Mouse (Mus musculus): ENCODE data around the gene Pdia4. TPM values are rescaled to one million over a fixed set of nuclear protein-coding genes. Genes with fewer than 3 reads are reported as not detected.
A peak's percentile ranks its signal among the peaks of the same experiment; 100 is the strongest.

Gene Pdia4
- polyA plus RNA-seq, 1 experiment from 2014 or later: 131 TPM

DNA sequence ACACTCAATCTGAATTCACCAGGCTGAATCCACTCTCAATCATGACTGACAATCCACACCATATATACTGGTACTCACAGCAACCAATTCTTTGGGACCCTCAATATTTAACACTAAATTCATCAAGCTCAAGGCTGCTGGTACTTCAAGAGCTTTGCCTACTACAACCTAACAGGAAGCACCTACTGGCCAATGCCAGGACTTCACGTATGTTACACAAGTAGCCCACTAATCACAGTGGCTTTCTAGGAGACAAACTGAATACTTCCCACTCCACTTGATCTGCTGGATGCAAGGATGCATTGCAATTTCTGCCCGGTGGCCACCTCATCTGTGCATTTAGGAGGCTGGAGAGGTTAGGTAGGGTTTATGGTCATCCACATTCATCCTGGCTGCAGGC lies 3.0 kb downstream of the Pdia4 start:
- Histone ChIP-seq H3K27me3 (no peaks in the 10 kb centered on the region), H3K4me2 (no peak overlapping the region), H3K36me3 (peaks cover 19% of the 10 kb centered on the region), H3K4me3 (no peak overlapping the region), H3K9ac (no peak overlapping the region), H3K4me1 (replicated peaks) (peaks cover 25% of the 10 kb centered on the region), H3K27ac (no peak overlapping the region), H3K9me3 (replicated peaks) (no peaks in the 10 kb centered on the region)
- no peak for ATAC-seq (replicated peaks; ENCODE audit: insufficient number of reproducible peaks, insufficient read depth, low FRiP score, low read depth)
- 71% methylated on average over 2 of the region's 2 CpGs for WGBS

DNA sequence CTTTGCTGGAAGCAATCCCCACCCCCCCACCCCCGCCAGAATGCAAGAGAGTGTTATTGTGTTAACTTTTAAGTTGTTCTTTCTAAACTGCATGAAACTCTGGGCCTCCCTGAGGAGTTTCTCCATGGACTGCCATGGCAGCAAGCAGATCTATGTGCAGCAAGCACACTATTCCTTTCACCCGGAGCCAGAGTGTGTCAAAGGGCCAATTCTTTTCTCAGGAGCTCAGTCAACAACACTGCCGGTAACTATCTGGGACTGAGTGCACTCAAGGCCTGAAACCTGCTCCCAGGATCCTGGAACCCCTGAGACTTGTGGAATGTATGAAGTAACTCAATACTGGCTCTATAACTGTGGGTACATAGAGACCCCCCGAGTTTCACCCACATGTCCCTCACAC lies 4.2 kb downstream of the Pdia4 start:
- no peak for ATAC-seq (replicated peaks; ENCODE audit: insufficient number of reproducible peaks, insufficient read depth, low FRiP score, low read depth)
- no peak overlapping the region for H3K4me2 ChIP-seq
- H3K4me1 ChIP-seq (replicated peaks): peaks cover 22% of the 10 kb centered on the region
- H3K4me3 ChIP-seq: no peak overlapping the region
- H3K27me3 ChIP-seq: no peaks in the 10 kb centered on the region
- no peaks in the 10 kb centered on the region for H3K9me3 ChIP-seq (replicated peaks)
- H3K9ac ChIP-seq: no peak overlapping the region
- H3K36me3 ChIP-seq: peaks cover 30% of the 10 kb centered on the region
- 80% methylated on average over 4 of the region's 4 CpGs for WGBS
- no peak overlapping the region for H3K27ac ChIP-seq

DNA sequence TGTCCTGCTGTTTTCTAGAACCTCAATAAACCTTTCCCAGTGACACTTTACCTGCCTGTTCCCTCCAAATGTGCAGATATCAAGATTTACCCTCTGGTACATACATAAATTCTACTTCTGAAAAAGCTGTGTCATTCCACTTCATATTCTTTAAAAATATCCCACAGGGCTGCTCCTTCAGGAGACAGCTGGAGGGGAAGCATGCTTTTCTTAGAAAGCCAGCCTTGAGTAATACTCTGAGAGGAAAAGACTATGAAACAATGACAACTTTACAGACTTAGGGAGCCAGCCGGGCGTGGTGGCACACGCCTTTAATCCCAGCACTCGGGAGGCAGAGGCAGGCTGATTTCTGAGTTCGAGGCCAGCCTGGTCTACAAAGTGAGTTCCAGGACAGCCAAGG lies 4.7 kb downstream of the Pdia4 start:
- H3K4me3 ChIP-seq: no peak overlapping the region
- ATAC-seq (replicated peaks; ENCODE audit: insufficient number of reproducible peaks, insufficient read depth, low FRiP score, low read depth): no peak
- H3K36me3 ChIP-seq: peaks cover 35% of the 10 kb centered on the region
- no peak overlapping the region for H3K27ac ChIP-seq
- H3K9ac ChIP-seq: no peak overlapping the region
- no peaks in the 10 kb centered on the region for H3K27me3 ChIP-seq
- H3K4me2 ChIP-seq: no peak overlapping the region
- WGBS: 90% methylated on average over 5 of the region's 5 CpGs
- peaks cover 21% of the 10 kb centered on the region for H3K4me1 ChIP-seq (replicated peaks)
- H3K9me3 ChIP-seq (replicated peaks): no peaks in the 10 kb centered on the region

DNA sequence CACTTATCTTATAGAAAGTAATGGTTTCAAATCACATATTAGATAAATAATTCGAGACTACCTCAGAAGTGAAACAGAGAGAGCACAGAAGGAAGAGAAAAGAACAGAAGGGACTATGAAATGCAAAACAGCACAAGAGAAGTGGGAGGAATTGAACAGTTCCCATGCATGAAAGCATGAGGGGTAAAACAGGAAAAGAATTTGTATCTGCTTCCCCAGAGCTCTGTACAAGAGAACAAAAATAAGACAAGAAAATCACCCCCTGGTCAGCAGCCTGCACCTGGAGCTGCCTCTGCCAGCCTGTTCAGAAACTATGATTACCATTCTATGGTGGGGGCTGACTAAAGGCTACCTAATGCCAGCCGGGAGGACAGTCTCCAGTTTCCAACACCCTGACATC lies 5.8 kb downstream of the Pdia4 start:
- peaks cover 21% of the 10 kb centered on the region for H3K4me1 ChIP-seq (replicated peaks)

DNA sequence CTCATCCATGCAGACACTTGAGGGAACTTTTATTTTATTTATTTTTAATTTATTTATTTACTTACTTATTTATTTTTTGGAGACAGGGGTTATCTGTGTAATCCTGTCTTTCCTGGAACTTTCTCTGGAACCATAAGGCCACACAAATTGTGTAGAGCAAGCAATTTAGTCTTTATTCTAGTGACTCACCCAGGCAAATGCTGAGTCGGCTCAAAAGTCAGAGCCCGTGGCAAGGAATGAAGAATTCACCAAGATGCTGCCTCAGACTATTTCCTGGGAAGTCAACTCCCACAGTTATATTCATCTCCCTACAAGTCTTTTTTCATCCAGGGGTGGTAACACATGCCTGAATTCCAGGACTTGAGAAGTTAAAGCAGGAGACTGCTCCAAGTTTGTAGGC lies 7.7 kb downstream of the Pdia4 start:
- Histone ChIP-seq H3K9me3 (replicated peaks) (no peaks in the 10 kb centered on the region), H3K4me1 (replicated peaks) (peaks cover 5% of the 10 kb centered on the region), H3K27me3 (no peaks in the 10 kb centered on the region), H3K36me3 (peaks cover 63% of the 10 kb centered on the region), H3K9ac (no peak overlapping the region), H3K4me2 (no peak overlapping the region), H3K27ac (no peak overlapping the region), H3K4me3 (no peak overlapping the region)
- 76% methylated on average over 2 of the region's 2 CpGs for WGBS
- ATAC-seq (replicated peaks; ENCODE audit: insufficient number of reproducible peaks, insufficient read depth, low FRiP score, low read depth): no peak

More for the DNA sequence above, 5.8 kb downstream of the Pdia4 start:
- 86% methylated on average over 2 of the region's 2 CpGs for WGBS
- no peaks in the 10 kb centered on the region for H3K9me3 ChIP-seq (replicated peaks)
- no peak overlapping the region for H3K27ac ChIP-seq
- no peak overlapping the region for H3K4me2 ChIP-seq
- H3K27me3 ChIP-seq: no peaks in the 10 kb centered on the region
- peaks cover 46% of the 10 kb centered on the region for H3K36me3 ChIP-seq
- H3K4me3 ChIP-seq: no peak overlapping the region
- no peak for ATAC-seq (replicated peaks; ENCODE audit: insufficient number of reproducible peaks, insufficient read depth, low FRiP score, low read depth)
- no peak overlapping the region for H3K9ac ChIP-seq

DNA sequence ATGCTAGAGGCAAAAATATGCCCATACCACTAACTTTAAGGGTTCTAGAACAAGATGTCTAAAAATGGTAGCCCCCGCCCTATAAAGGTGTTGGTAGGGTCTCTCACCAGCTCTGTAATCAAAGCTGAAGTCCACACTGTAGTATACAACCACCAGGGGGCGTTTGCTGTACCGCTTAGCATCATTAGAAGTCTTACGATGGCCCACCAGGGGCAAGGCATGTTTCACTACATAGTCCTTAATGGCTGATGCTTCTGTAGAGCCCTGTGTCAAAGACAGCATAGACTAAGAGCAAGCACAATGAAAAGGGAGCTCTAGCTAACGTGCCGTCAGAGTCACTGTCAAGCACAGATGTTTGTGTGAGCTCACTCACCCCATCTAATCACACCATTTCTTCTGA lies 14.2 kb downstream of the Pdia4 start:
- H3K4me2 ChIP-seq: no peak overlapping the region
- H3K36me3 ChIP-seq: peaks cover 85% of the 10 kb centered on the region
- no peaks in the 10 kb centered on the region for H3K9me3 ChIP-seq (replicated peaks)
- no peak overlapping the region for H3K4me3 ChIP-seq
- H3K9ac ChIP-seq: no peak overlapping the region
- ATAC-seq (replicated peaks; ENCODE audit: insufficient number of reproducible peaks, insufficient read depth, low FRiP score, low read depth): no peak
- H3K4me1 ChIP-seq (replicated peaks): no peaks in the 10 kb centered on the region
- H3K27ac ChIP-seq: no peak overlapping the region
- H3K27me3 ChIP-seq: no peaks in the 10 kb centered on the region
- 49% methylated on average over 6 of the region's 6 CpGs for WGBS

DNA sequence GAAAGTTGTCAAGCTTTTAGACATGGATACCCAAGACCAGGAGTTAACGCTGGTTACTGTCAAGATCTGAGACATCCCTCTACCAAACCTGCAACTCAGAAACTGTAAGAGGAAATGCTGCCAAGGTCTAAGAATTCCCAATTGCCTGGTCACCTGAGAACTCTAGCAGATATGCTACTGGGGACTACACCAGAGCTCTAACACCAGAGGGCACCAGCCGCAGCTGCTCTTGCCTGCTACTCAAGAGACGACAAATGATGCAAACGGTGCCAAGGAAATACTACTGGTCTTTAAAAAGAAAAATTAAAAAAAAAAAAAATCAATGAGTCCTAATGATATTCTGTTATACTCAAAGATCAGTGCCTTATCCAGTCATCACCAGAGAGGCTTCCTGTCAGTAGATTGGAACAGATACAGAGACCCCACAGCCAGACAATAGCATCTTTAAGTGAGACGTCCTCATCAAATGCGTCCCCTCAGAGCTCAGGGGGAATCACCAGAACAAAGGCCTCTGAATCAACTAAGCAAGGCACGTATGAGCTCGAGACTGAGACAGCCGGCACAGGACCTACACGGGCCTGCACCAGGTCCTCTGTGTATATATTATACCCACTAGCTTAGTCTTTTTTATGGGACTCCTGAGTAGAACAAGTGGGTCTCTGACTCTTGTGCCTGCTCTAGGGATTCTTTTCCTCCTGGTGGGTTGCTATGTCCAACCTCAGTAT lies 19.0 kb downstream of the Pdia4 start:
- no peaks in the 10 kb centered on the region for H3K4me1 ChIP-seq (replicated peaks)
- no peak overlapping the region for H3K27ac ChIP-seq
- 59% methylated on average over 10 of the region's 10 CpGs for WGBS
- no peak overlapping the region for H3K9ac ChIP-seq
- peaks cover 41% of the 10 kb centered on the region for H3K36me3 ChIP-seq
- no peak overlapping the region for H3K4me2 ChIP-seq
- ATAC-seq (replicated peaks; ENCODE audit: insufficient number of reproducible peaks, insufficient read depth, low FRiP score, low read depth): no peak
- no peaks in the 10 kb centered on the region for H3K27me3 ChIP-seq
- H3K9me3 ChIP-seq (replicated peaks): no peaks in the 10 kb centered on the region
- H3K4me3 ChIP-seq: no peak overlapping the region

DNA sequence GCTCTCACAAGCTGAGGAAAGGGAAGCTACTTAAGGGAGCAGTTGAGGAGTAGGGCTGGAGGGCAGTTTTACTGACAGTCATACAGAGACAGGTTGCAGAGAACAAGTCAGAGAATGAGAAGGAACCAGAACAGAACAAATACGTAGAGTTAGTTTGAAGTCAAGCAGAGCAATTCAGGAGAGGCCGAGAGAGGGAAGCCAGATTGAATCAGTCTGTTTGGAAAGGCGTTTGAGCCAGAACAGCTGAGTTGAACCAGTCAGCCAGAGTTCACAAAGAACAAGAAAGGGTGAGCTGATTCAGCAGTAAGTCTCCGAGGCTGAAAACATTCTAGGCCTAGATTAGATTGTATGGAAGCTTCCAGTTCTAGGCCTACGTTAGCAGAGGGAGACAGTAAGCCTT lies 19.9 kb downstream of the Pdia4 start:
- Histone ChIP-seq H3K27ac (no peak overlapping the region), H3K9ac (no peak overlapping the region), H3K4me1 (replicated peaks) (peaks cover 5% of the 10 kb centered on the region), H3K36me3 (peaks cover 32% of the 10 kb centered on the region), H3K4me2 (no peak overlapping the region), H3K9me3 (replicated peaks) (no peaks in the 10 kb centered on the region), H3K27me3 (no peaks in the 10 kb centered on the region), H3K4me3 (no peak overlapping the region)
- 52% methylated on average over 5 of the region's 5 CpGs for WGBS
- ATAC-seq (replicated peaks; ENCODE audit: insufficient number of reproducible peaks, insufficient read depth, low FRiP score, low read depth): no peak

DNA sequence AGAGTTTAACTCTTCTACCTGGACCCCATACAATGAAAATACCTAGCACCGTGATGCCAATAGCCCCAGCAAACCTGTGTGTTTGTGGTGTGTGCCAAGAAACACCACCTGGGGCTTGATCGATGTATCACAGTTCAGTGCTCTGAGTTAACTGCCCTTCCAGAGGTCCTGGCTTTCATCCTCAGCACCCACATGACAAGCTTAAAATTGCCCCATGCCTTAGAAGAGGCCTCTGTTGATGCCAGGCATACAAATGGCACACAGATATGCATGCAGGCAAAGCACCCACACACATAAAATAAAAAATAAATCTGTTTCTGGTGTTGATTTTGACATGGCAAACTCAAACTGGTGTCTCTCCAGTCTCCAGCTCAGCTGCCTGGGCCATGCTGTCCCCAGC lies 20.7 kb downstream of the Pdia4 start:
- no peak for ATAC-seq (replicated peaks; ENCODE audit: insufficient number of reproducible peaks, insufficient read depth, low FRiP score, low read depth)
- Histone ChIP-seq H3K4me2 (no peak overlapping the region), H3K9ac (no peak overlapping the region), H3K27me3 (no peaks in the 10 kb centered on the region), H3K27ac (no peak overlapping the region), H3K36me3 (peaks cover 25% of the 10 kb centered on the region), H3K4me1 (replicated peaks) (peaks cover 5% of the 10 kb centered on the region), H3K4me3 (no peak overlapping the region), H3K9me3 (replicated peaks) (no peaks in the 10 kb centered on the region)
- WGBS: 78% methylated on average over 2 of the region's 2 CpGs

DNA sequence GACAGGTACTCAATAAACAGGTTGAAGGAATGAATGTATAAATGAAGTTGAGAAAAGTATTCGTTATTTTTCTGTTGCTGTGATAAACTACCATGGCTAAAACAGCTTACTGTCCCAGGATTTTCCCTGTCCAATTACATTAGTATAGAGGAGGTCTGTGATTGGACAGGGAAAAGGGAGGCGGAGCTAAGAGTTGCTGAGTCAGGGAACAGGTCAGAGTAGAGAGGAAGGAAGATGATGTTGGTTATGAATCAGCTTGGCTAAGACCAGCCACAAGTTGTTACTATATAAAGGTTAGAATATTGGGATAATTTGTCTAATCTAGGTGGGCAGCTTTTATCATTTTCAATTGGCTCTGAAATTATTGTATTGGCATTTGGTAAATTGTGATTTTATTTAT lies 22.5 kb downstream of the Pdia4 start:
- Histone ChIP-seq H3K4me2 (no peak overlapping the region), H3K27ac (no peak overlapping the region), H3K9ac (no peak overlapping the region), H3K4me1 (replicated peaks) (peaks cover 5% of the 10 kb centered on the region), H3K36me3 (peaks cover 10% of the 10 kb centered on the region), H3K9me3 (replicated peaks) (no peaks in the 10 kb centered on the region), H3K4me3 (no peak overlapping the region), H3K27me3 (no peaks in the 10 kb centered on the region)
- no peak for ATAC-seq (replicated peaks; ENCODE audit: insufficient number of reproducible peaks, insufficient read depth, low FRiP score, low read depth)
- 37% methylated on average over 2 of the region's 2 CpGs for WGBS

DNA sequence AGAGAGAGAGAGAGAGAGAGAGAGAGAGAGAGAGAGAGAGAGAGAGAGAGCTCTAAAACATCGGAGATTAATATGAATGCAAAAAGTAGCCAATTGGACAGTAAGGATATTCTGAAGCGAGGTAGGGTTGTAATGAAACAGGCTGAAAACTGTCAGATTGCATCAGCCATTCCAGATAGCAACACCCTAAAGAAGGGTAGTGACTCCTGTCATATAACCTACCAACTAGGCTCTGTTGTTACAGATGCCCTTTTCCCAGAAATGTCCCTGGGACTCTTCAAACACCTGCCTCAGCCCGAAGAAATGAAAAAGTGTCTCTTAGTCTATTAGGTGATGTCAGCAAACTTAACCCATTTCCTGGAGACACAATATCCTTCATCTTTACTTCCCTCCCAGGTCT lies 24.4 kb downstream of the Pdia4 start:
- Histone ChIP-seq H3K27me3 (no peaks in the 10 kb centered on the region), H3K4me3 (peak overlapping the region; percentile 63), H3K9me3 (replicated peaks) (no peaks in the 10 kb centered on the region), H3K4me2 (peak overlapping the region; percentile 65), H3K36me3 (no peaks in the 10 kb centered on the region), H3K27ac (peak overlapping the region; percentile 95), H3K4me1 (replicated peaks) (peaks cover 5% of the 10 kb centered on the region), H3K9ac (peak overlapping the region; percentile 72)
- 28% methylated on average over 3 of the region's 3 CpGs for WGBS
- ATAC-seq (replicated peaks; ENCODE audit: insufficient number of reproducible peaks, insufficient read depth, low FRiP score, low read depth): no peak

DNA sequence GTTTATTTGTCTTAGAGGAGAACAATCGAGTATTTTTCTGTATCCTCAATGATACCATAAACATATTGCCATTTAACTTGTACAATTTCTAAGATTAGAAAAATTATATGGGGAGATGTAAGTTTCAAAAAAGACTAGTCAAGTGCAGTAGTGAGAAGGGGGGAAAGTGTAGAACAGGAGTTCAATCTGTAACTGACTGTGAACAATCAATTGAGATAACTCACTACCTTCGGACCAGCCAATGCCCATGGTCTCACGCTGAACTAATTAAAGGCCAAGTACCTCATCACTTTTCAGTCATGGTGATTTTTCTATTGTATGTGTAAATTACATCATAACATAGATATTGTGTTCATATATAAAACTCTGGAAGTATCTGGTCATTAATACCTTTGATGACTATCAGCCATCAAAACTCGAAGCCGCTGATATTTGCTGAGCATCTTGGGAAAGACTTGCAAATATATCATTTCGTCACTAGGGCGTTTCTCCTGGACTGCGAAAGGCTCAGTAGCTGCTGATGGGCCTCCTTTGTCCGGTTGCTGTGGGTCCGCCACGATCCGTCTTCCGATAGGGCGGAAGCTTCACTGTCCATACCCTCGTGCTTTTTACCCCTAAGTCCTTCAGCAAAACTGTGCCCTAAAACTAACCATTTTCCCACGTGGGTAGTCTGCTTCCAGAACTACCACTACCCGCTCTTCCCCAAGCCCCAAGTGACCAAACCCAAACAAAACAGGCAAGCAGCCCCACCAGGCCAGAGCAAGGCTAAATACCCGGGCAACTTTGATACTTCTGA lies 25.1 kb downstream of the Pdia4 start:
- H3K27me3 ChIP-seq: no peaks in the 10 kb centered on the region
- 1% methylated on average over 18 of the region's 18 CpGs for WGBS
- peak overlapping the region; percentile 63 for H3K4me3 ChIP-seq

More for the DNA sequence above, 25.1 kb downstream of the Pdia4 start:
- H3K27ac ChIP-seq: peak overlapping the region; percentile 95
- peak; percentile 87 for ATAC-seq (replicated peaks; ENCODE audit: insufficient number of reproducible peaks, insufficient read depth, low FRiP score, low read depth)
- peaks cover 5% of the 10 kb centered on the region for H3K4me1 ChIP-seq (replicated peaks)
- no peaks in the 10 kb centered on the region for H3K36me3 ChIP-seq
- peak overlapping the region; percentile 72 for H3K9ac ChIP-seq
- peak overlapping the region; percentile 65 for H3K4me2 ChIP-seq
- no peaks in the 10 kb centered on the region for H3K9me3 ChIP-seq (replicated peaks)
